Comparison of ENCODE assay signal across 8 mouse cellular contexts in genomic region chr1:154983325-154983724, GRCm38 (mm10).
DNase-seq lines count a peak whose midpoint lies in the region; ATAC-seq lines count a peak whose summit lies in the region.

No protein-coding gene starts in this region.

- intact Hi-C loops in left cerebral cortex, postnatal 4 days (cut with DNase I), result no loop called here

- ATAC-seq in megakaryocyte-erythroid progenitor cell, adult 5-6 weeks (replicated peaks; ENCODE audit: low FRiP score, low TSS enrichment, poor library complexity, severe bottlenecking), result no peak

- peak; percentile 87 for DNase-seq in left cerebral cortex, postnatal 4 days
- DNase-seq in left cerebral cortex, adult 18-20 months (ENCODE audit: low spot score in 2 of 2), result no peak
- peak; percentile 20 to 48 for DNase-seq in adrenal gland, postnatal 4 days (ENCODE audit: low spot score in 2 of 2)
- DNase-seq in gastrocnemius, postnatal 10 days, result peak; percentile 81
- peak; percentile 65 for DNase-seq in ovary, postnatal 36 days (ENCODE audit: low spot score)
- DNase-seq in spleen, postnatal 4 days (ENCODE audit: low spot score in 2 of 2), result no peak
- DNase-seq in frontal cortex, postnatal 25 days (ENCODE audit: low spot score in 2 of 2), result no peak

Comparison
In these comparisons a context has a peak if more than half of its experiments do, and no peak if none do; other contexts are left out.
1. DNase-seq: peak in left cerebral cortex, postnatal 4 days (single experiment), adrenal gland, postnatal 4 days (2 of 2), gastrocnemius, postnatal 10 days (single experiment) and ovary, postnatal 36 days (single experiment); none in left cerebral cortex, adult 18-20 months (0 of 2), spleen, postnatal 4 days (0 of 2) and frontal cortex, postnatal 25 days (0 of 2).